Mouse (Mus musculus) myocyte (in vitro differentiated cells): ENCODE results near the gene Ypel4.

Experiments used
- E2F4 ChIP-seq: IDR thresholded peaks from one replicate; pipeline ENCODE4 v1.6.1; 2011; ENCODE audit warnings: mild to moderate bottlenecking, control low read depth, moderate library complexity; ENCODE audit not compliant: insufficient read depth
- POLR2A ChIP-seq: IDR thresholded peaks from one replicate; pipeline ENCODE4 v1.6.1; 2011; ENCODE audit warnings: low read depth, mild to moderate bottlenecking, control low read depth, moderate library complexity; ENCODE audit not compliant: insufficient read length
- POLR2AphosphoS2 ChIP-seq: IDR thresholded peaks from one replicate; pipeline ENCODE4 v1.6.1; 2011; ENCODE audit warnings: low read depth, control low read depth; ENCODE audit not compliant: insufficient read length
- TCF12 ChIP-seq: IDR thresholded peaks from one replicate; pipeline ENCODE4 v1.6.1; 2011; ENCODE audit warnings: mild to moderate bottlenecking, control low read depth; ENCODE audit not compliant: poor library complexity, insufficient read depth, severe bottlenecking

DNA sequence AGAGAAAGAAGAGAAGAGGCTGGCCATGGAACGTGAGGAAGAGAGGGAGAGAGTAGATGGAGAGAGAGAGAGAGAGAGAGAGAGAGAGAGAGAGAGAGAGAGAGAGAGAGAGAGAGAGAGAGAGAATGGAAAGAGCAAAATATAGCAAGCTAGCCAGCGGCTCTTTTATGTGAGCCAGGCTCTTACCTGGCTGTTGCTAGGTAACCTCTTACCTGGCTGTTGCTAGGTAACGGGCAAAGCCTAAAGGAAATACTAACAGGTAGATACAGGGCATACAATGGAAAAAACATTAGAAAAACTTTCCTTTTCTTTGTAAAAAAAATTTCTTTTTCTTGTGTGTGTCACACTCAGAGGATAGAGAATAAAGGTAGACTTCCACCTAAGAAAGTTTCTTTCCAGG, 43.8 kb downstream of the Ypel4 start:
- TF ChIP-seq POLR2A (no peak), TCF12 (no peak), E2F4 (no peak), POLR2AphosphoS2 (no peak)
